Mouse (Mus musculus) heart, adult 2 months (tissue): Measurements from ENCODE around the gene Ttc7. TPM values are rescaled to one million over a fixed set of nuclear protein-coding genes. Genes with fewer than 3 reads are reported as not detected.

ENCODE experiments used
- DNase-seq, 2 experiments: peaks; one replicate each; pipeline ENCODE4 v3.0.0; 2021
- H3K27ac ChIP-seq: fragments of 200-600 bp; 2 replicates; pipeline ENCODE4 v1.8.1; 2022
- H3K27me3 ChIP-seq: fragments of 200-500 bp; 2 replicates; pipeline ENCODE4 v1.6.1; 2012; ENCODE audit warnings: mild to moderate bottlenecking, low read length, inconsistent platforms, mixed read lengths; ENCODE audit not compliant: control insufficient read depth, insufficient read depth
- H3K36me3 ChIP-seq: fragments of 200-500 bp; 2 replicates; pipeline ENCODE4 v1.6.1; 2012; ENCODE audit warnings: low read length, inconsistent platforms; ENCODE audit not compliant: control insufficient read depth, insufficient read depth
- H3K4me1 ChIP-seq: fragments of 200-500 bp; 2 replicates; pipeline ENCODE4 v1.6.1; 2011; ENCODE audit warnings: low read length; ENCODE audit not compliant: control insufficient read depth, insufficient read depth
- H3K4me3 ChIP-seq: fragments of 200-600 bp; 2 replicates; pipeline ENCODE4 v1.8.1; 2022
- H3K79me2 ChIP-seq: fragments of 200-500 bp; replicated peaks from 2 replicates; pipeline ENCODE4 v1.6.1; 2012; ENCODE audit warnings: mild to moderate bottlenecking, inconsistent platforms, low read length, moderate library complexity, mixed read lengths; ENCODE audit not compliant: control insufficient read depth, insufficient read depth
- H3K9ac ChIP-seq: fragments of 200-500 bp; 2 replicates; pipeline ENCODE4 v1.6.1; 2012; ENCODE audit warnings: low read depth, mild to moderate bottlenecking, control low read depth, inconsistent platforms, low read length, mixed read lengths
- CTCF ChIP-seq: fragments of 200-600 bp; IDR thresholded peaks from 2 replicates; pipeline ENCODE4 v1.8.1; 2022; ENCODE audit warnings: antibody characterized with exemption, mild to moderate bottlenecking, moderate library complexity
- EP300 ChIP-seq: fragments of 200-500 bp; IDR thresholded peaks from 2 replicates; pipeline ENCODE4 v1.6.1; 2011; ENCODE audit warnings: low read depth, low read length, control low read depth; ENCODE audit not compliant: insufficient read depth
- POLR2A ChIP-seq: fragments of 200-500 bp; IDR thresholded peaks from 2 replicates; pipeline ENCODE4 v1.6.1; 2011; ENCODE audit warnings: mild to moderate bottlenecking, low read depth, low read length, control low read depth; ENCODE audit not compliant: insufficient read depth
- WGBS: fragments of 180-500 bp; shearing (Covaris S2); methylation state at CpG from one replicate; pipeline ENCODE4 v1.1.7; 2018; 5-methylcytosine and 5-hydroxymethylcytosine counted together
- intact Hi-C: fragments of 180-260 bp; cut with DNase I; formaldehyde crosslinking; loops from one replicate; pipeline ENCODE4 v1.15.1; 2025
- polyA plus RNA-seq: library from polyadenylated mRNA; depleted of rRNA; stranded (reverse); fragments of >200 nt; gene quantifications from 2 replicates; pipeline ENCODE4 v1.2.3, GENCODE M21; 2012
- total RNA-seq, 2 experiments: library from RNA; stranded (reverse); gene quantifications; 2 replicates each; pipeline ENCODE4 v1.2.3; 2021

Gene Ttc7
- total and polyA plus RNA-seq, 3 experiments, result 20.9 to 23.2 (median 21.3) TPM

DNA sequence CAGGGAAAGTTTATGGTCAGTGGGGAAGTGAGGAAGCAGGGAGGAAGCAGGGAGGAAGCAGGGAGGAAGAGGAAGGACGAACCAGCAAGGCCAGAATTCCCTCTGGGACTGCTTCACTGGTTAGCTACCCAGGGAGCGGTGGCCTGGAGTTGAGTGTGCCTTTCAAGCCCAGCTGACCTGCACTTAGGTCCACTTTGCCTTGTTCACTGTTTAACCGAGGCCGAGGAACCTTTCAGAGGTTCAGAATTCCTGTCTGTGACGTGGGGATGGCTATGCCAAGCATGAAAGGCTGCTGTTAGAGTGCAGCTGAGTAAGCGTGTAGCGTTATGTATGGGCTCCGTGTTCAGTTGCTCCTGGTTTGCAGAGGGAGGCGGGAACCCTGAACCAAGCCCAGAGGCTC, 90.6 kb downstream of the Ttc7 start:
- Histone ChIP-seq H3K27ac (no peak overlapping the region), H3K9ac (no peak overlapping the region), H3K36me3 (peaks cover 3% of the 10 kb centered on the region; the same call in 1 of the 2 replicates), H3K79me2 (no peaks in the 10 kb centered on the region), H3K4me3 (no peak overlapping the region), H3K27me3 (no peaks in the 10 kb centered on the region), H3K4me1 (peaks cover 21% of the 10 kb centered on the region)
- DNase-seq, result no peak
- WGBS, result 89% methylated on average over 9 of the region's 9 CpGs
- TF ChIP-seq EP300 (no peak), POLR2A (no peak)
- intact Hi-C loops, result no loop called here

DNA sequence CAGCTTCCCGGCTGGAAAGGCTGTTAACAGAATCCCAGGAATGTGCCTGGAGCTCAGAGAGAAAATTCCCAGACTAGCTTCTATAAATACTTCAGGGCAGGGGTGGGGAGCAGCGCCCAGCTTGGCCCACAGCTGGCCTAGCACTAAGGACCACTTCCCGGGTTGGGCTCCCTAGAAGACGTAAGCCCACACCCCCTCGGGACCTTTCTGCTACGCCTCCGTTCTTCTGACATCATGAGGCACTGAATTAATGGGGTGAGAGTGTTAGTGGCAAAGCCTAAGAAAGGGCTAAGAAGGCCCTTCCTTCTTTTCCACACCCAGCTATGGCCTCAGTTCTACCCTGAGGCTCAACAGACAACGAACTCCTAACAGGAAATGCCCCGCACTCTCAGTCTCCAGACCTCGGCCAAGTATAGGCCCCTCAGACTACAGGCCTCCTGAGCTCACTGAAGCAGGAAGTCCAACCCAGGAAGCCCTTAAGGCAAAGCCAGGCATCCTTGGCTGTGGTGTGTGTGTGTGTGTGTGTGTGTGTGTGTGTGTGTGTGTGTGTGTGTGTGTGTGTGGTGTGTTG, 93.3 kb downstream of the Ttc7 start:
- WGBS, result 18% methylated on average over 10 of the region's 10 CpGs
- Histone ChIP-seq H3K79me2 (no peaks in the 10 kb centered on the region), H3K36me3 (peaks cover 3% of the 10 kb centered on the region; the same call in 1 of the 2 replicates), H3K9ac (no peak overlapping the region), H3K27me3 (no peaks in the 10 kb centered on the region), H3K27ac (peak overlapping the region; percentile 78), H3K4me1 (peaks cover 21% of the 10 kb centered on the region), H3K4me3 (no peak overlapping the region)
- intact Hi-C loops, result loop anchor here (5.0 kb wide), 2 partner anchors 44 to 156 kb away; no protein-coding TSS in a partner anchor
- DNase-seq, result peak; percentile 43 to 51
- TF ChIP-seq CTCF (no peak), POLR2A (no peak), EP300 (no peak)

DNA sequence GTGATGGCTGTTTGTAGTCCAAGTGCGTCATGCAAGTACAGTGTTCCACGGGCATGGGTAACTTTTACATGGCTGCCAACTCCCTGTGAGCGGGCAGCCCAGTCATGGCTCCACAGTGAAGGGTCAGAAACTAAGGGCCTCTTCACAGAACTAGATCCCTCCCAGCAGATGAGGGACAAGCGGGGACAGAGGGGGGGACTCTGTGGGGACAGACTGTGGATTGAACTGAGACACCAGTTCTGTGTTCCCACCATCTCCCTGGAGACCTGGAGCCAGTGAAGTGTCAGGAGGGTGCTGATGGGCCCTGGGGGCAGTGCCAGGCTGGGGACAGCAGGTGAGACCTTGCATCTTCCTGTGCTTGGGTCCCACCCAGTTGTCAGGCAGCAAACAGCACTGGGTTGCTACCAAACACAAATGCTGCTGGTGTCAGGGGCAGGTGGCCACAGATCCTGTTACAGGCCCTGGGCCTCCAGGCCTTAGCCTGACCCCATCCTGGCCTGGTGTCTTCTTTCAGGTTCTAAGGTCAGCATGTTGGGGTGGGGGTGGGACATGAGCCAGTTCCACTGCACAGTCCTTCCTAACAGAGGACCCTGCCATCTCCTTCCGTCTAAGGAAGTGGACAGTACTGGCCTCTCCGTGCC, 94.3 kb downstream of the Ttc7 start:
- WGBS, result 75% methylated on average over 6 of the region's 6 CpGs

DNA sequence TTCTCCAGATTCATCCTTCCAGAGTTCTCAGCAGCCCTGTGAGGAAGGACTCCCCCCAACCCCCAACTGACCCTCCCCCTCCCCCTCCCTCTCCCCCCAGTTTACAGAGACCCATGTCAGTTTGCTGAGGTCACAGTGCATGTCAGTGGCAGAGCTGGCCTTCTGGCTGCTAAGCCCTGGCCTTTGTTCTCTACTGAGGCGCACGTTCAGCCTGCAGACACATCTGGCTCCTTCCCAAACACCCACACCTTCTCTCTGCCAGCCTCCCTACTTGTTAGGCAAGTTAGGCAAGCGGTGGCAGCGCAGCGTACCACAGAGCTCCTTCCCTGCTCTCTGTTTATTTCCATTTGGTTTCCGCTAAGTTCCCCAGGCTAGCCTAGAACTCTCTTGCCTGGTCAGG, 94.8 kb downstream of the Ttc7 start:
- no peaks in the 10 kb centered on the region for H3K79me2 ChIP-seq
- no peak overlapping the region for H3K9ac ChIP-seq
- H3K27ac ChIP-seq, result no peak overlapping the region; the same call in 1 of the 2 replicates
- no peak for TF ChIP-seq EP300
- TF ChIP-seq CTCF, result no peak
- TF ChIP-seq POLR2A, result no peak
- no peak overlapping the region for H3K4me3 ChIP-seq
- DNase-seq, result peak in 1 of 2 experiments; percentile 40
- intact Hi-C loops, result loop anchor here (5.0 kb wide), 2 partner anchors 45 to 155 kb away; no protein-coding TSS in a partner anchor
- H3K27me3 ChIP-seq, result no peaks in the 10 kb centered on the region
- 64% methylated on average over 6 of the region's 6 CpGs for WGBS
- H3K4me1 ChIP-seq, result peaks cover 21% of the 10 kb centered on the region
- peaks cover 3% of the 10 kb centered on the region; the same call in 1 of the 2 replicates for H3K36me3 ChIP-seq

More for the DNA sequence above, 94.3 kb downstream of the Ttc7 start:
- intact Hi-C loops, result loop anchor here (5.0 kb wide), 2 partner anchors 45 to 155 kb away; no protein-coding TSS in a partner anchor
- peaks cover 21% of the 10 kb centered on the region for H3K4me1 ChIP-seq
- no peak overlapping the region for H3K4me3 ChIP-seq
- DNase-seq, result peak in 1 of 2 experiments; percentile 35
- TF ChIP-seq EP300 (no peak), CTCF (no peak), POLR2A (no peak)
- no peaks in the 10 kb centered on the region for H3K79me2 ChIP-seq
- H3K9ac ChIP-seq, result no peak overlapping the region; the same call in 1 of the 2 replicates
- peak overlapping the region; percentile 65 for H3K27ac ChIP-seq
- no peaks in the 10 kb centered on the region for H3K27me3 ChIP-seq
- peaks cover 3% of the 10 kb centered on the region; the same call in 1 of the 2 replicates for H3K36me3 ChIP-seq

DNA sequence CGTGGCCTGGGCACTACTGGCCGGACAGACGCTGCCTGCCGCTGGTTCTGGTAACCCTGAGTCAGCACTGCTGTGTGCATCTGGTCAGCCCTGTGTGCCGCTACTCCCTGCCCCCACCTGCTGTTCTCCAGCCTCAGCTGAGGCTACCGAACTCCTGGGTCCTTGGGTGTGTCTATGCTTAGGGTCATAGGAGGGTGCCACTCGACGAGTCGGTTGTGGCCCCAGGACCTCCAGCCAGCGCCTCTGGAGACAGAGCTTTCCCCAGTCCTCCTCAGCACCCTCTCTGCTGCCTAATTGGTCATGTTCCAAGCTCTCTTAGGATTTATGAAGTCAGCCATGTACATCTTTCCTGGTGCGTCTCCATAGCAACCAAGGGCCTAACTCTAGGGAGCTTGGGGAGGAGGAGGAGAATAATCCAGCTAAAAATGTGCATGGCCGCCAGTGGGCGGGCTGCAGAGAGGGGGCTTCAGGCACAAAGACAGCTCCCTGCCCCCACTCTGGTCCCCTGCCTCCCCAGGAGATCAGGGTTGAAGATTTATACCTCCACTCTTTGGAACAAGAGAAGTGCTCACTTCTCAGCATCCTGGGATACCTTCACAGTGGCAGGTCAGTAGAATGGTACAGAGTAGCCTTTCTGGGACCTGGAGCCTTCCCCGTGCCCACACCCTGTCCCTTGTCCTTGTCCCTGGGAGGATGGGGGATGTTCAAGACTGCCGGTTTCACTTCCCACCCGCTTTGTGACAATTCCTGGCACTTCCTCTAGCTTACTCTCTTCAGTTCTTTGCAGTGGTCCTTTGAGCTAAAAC, 95.9 kb downstream of the Ttc7 start:
- TF ChIP-seq EP300, result no peak
- Histone ChIP-seq H3K4me3 (no peak overlapping the region), H3K9ac (no peak overlapping the region), H3K36me3 (peaks cover 3% of the 10 kb centered on the region; the same call in 1 of the 2 replicates), H3K79me2 (no peaks in the 10 kb centered on the region), H3K27ac (peak overlapping the region; percentile 43; the same call in 1 of the 2 replicates), H3K27me3 (no peaks in the 10 kb centered on the region), H3K4me1 (peaks cover 21% of the 10 kb centered on the region)
- intact Hi-C loops, result loop anchor here (2.0 to 5.0 kb wide), 3 partner anchors 46 to 154 kb away; no protein-coding TSS in a partner anchor
- peak; percentile 44 to 72 for DNase-seq
- WGBS, result 77% methylated on average over 16 of the region's 16 CpGs
